Mouse (Mus musculus): ENCODE results near the gene Fpr1. TPM values are rescaled to one million over a fixed set of nuclear protein-coding genes. Genes with fewer than 3 reads are reported as not detected.

Gene Fpr1
- polyA plus RNA-seq, 1 experiment from 2014 or later: 0.16 TPM

DNA sequence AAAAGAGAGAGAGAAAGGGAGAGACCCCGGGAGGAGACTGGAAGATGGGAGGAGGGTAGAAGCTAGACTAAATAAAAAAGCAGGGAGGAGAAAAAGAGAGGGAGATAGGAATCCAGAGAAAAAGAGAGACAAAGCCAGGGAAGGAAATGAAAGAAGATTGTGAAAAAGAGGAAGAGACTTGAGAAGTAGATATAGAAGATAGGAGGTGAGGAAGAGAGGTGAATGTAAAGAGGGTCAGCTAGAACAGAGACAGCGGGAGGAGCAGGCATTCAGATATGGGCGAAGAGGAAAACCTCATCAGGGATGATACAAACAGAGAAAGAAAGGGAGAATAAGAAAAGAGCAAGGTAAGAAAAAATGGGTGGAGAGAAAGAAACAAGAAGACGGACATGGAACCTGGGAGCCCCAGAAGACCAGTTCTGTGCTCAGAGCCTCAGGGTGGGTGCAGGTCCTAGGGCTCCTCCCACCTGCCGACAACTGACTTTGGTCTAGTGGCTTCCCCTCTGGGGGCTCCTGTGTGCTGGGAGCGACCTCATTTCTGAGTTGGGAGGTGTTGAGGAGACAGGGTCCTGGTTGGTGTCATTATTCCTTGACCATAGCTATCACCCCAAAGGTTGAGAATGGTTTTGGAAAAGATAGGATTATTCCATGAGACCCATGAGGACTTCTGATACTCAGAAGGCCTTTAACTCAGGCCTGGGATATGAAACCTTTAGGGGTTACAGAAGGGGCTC is 54.5 kb downstream of the Fpr1 start:
- ATAC-seq: no peak
- Histone ChIP-seq H3K4me3 (replicated peaks) (peak overlapping the region; percentile 88), H3K36me3 (peaks cover 27% of the 10 kb centered on the region), H3K9me3 (no peaks in the 10 kb centered on the region), H3K4me1 (replicated peaks) (peaks cover 56% of the 10 kb centered on the region), H3K9ac (replicated peaks) (peak overlapping the region; percentile 97), H3K27ac (peak overlapping the region; percentile 100), H3K27me3 (no peaks in the 10 kb centered on the region), H3K4me2 (replicated peaks) (peak overlapping the region; percentile 94)
- WGBS: under 1% methylated on average over 6 of the region's 6 CpGs

GRCm38 (mm10) chr17:17828191-17828981 is 55.4 kb downstream of the Fpr1 start:
- Histone ChIP-seq H3K4me3 (replicated peaks) (peak overlapping the region; percentile 88), H3K9ac (replicated peaks) (peak overlapping the region; percentile 97), H3K4me1 (replicated peaks) (peaks cover 47% of the 10 kb centered on the region), H3K9me3 (no peaks in the 10 kb centered on the region), H3K4me2 (replicated peaks) (peak overlapping the region; percentile 94), H3K36me3 (peaks cover 24% of the 10 kb centered on the region), H3K27ac (peak overlapping the region; percentile 100), H3K27me3 (no peaks in the 10 kb centered on the region)
- peak; percentile 47 for ATAC-seq
- under 1% methylated on average over 11 of the region's 15 CpGs for WGBS

DNA sequence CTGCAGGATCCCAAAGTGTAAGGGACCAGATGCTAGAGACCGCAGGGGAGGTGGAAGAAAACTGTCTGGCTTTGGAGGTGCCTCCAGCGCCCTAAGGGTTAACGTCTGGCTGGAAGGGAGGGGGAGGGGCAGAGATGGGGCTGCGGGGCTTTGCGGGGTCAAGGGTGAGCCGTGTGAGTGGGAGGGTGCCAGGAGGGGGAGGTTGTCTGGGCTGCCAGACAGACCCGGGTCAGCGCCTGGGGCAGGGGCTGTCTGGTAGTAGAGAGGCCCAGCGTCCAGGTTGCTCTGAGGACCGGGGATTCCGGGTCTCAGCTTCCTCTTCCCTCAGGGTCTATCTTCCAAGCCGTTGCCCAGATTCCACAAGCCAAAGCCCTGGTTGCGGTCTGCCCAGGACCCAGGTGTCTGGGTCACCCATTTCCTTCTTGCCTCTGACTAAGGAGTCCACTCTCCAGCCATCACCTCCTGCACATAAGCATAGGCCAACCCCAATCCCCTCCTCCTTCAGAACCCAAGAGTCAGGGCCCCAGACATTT is 56.0 kb downstream of the Fpr1 start:
- Histone ChIP-seq H3K36me3 (peaks cover 19% of the 10 kb centered on the region), H3K4me3 (replicated peaks) (peak overlapping the region; percentile 88), H3K4me1 (replicated peaks) (peaks cover 41% of the 10 kb centered on the region), H3K9me3 (no peaks in the 10 kb centered on the region), H3K27ac (peak overlapping the region; percentile 100), H3K9ac (replicated peaks) (peak overlapping the region; percentile 97), H3K4me2 (replicated peaks) (peak overlapping the region; percentile 94), H3K27me3 (no peaks in the 10 kb centered on the region)
- peak; percentile 22 for ATAC-seq
- 0% methylated on average over 13 of the region's 13 CpGs for WGBS

DNA sequence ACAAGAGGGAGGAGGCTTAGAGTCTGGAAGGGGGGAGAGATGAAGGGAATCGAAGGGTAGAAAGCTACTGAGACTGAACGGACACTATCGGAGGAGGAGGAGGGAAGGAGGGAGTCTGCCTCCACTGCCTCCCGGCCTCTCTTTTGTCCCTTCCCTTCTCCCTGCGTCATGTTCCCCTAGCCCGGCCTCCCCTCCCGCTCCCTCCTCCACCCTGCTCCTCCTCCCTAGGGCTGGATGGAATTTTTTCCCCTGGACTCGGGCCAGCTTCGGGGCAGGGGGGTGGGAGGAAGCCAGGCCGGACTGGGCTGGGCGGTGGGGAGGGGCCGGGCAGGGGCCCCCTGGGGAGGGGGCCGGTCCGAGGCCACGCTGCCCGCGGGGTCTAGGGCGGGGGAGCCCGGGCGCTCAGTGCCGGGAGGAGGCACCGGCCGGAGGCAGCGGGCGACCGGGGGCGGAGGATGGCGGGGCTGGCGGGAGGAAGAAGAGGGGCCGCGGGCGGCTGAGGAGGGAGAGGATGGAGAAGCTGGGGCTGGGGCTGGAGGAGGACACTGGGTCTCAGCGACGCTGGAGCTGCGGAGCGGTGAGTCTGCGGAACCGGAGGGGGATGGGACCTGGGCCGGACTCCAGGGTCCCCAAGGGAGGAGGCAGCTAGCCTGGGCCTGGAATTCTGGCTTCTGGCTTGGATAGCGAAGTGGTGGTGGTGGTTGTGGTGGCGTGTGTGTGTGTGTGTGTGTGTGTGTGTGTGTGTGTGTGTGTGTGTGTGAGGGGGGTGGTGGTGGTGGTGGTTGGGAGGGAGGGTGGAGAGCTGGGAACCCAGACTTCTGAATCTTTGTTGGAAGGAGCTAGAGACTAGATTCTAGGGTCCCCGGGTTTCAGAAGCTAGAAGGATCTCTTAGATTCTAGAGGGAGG is 56.7 kb downstream of the Fpr1 start, which contains the start of gene Spaca6:
Gene Spaca6, plus strand, starts transcription at position 408 of the 907 bp plus-strand sequence.
- H3K9me3 ChIP-seq: no peaks in the 10 kb centered on the region
- H3K9ac ChIP-seq (replicated peaks): peak within 1 kb of the TSS; percentile 97
- ATAC-seq: peak; percentile 86
- H3K36me3 ChIP-seq: peaks cover 13% of the 10 kb centered on the region
- H3K27ac ChIP-seq: peak within 1 kb of the TSS; percentile 100
- peaks cover 34% of the 10 kb centered on the region for H3K4me1 ChIP-seq (replicated peaks)
- H3K4me2 ChIP-seq (replicated peaks): peak within 1 kb of the TSS; percentile 94
- H3K27me3 ChIP-seq: no peaks in the 10 kb centered on the region
- peak within 1 kb of the TSS; percentile 88 for H3K4me3 ChIP-seq (replicated peaks)
- under 1% methylated on average over 40 of the region's 42 CpGs for WGBS

MicroRNA genes within 50 kb of the gene (microRNA counts, 519-probe panel; counts per million panel counts)
- microRNA mmu-let-7e: 6,414 counts per million, percentile 97 among the panel's probes with 10 or more counts
- 4,173 counts per million, percentile 78 among the panel's probes with 10 or more counts for microRNA mmu-miR-125a-3p
- 7,181 counts per million, percentile 99 among the panel's probes with 10 or more counts for microRNA mmu-miR-125a-5p
- microRNA mmu-miR-99b: 5,717 counts per million, percentile 93 among the panel's probes with 10 or more counts

Small RNA genes lying within 50 kb of the gene (microRNA-seq; reads per million reads assigned to microRNA genes)
- not detected for gene Gm25927
- gene Mir125a: 4,363 reads per million, percentile 91 among the genes with 10 or more reads in this experiment
- 30,966 reads per million, percentile 99 among the genes with 10 or more reads in this experiment for gene Mir99b
- gene Mirlet7e: not detected

Other genes starting within 250 kb of the Fpr1 start
- gene Vmn2r90, start 180.2 kb downstream of the Fpr1 start, polyA plus RNA-seq (2015; fragmentation: Nextera tagmentation; extraction: Ambion mirVana): not detected in 2 replicates
- gene Spaca6, start 56.8 kb downstream of the Fpr1 start, polyA plus RNA-seq (2015; fragmentation: Nextera tagmentation; extraction: Ambion mirVana): 39.4 and 41.2 TPM in 2 replicates
- 0.88 and 1.1 TPM in 2 replicates for gene Has1, start 28.7 kb downstream of the Fpr1 start, polyA plus RNA-seq (2015; fragmentation: Nextera tagmentation; extraction: Ambion mirVana)
- not detected in 2 replicates for gene Fpr2, start 3.9 kb upstream of the Fpr1 start, polyA plus RNA-seq (2015; fragmentation: Nextera tagmentation; extraction: Ambion mirVana)
- not detected in 2 replicates for gene Fpr3, start 3.9 kb upstream of the Fpr1 start, polyA plus RNA-seq (2015; fragmentation: Nextera tagmentation; extraction: Ambion mirVana)
- gene Fpr-rs4, start 137.8 kb upstream of the Fpr1 start, polyA plus RNA-seq (2015; fragmentation: Nextera tagmentation; extraction: Ambion mirVana): not detected in 2 replicates
- gene Vmn2r124, start 165.5 kb upstream of the Fpr1 start, polyA plus RNA-seq (2015; fragmentation: Nextera tagmentation; extraction: Ambion mirVana): not detected in 2 replicates
- not detected in 2 replicates for gene Vmn2r91, start 201.1 kb upstream of the Fpr1 start, polyA plus RNA-seq (2015; fragmentation: Nextera tagmentation; extraction: Ambion mirVana)